Mouse (Mus musculus): ENCODE results near the gene Itpkc.

GRCm38 (mm10) chr7:27230781-27231180 is 2.3 kb upstream of the Itpkc start:
- TF ChIP-seq CTCF (IDR thresholded peaks at IDR 0.05; ENCODE audit: borderline replicate concordance, insufficient read depth, low read length) (no peak), POLR2A (IDR thresholded peaks at IDR 0.05; ENCODE audit: low read depth, low read length) (no peak)

All from embryonic fibroblast, embryonic 13.5 days (primary cell).